Mouse (Mus musculus): ENCODE results near the gene Nav2.

DNA sequence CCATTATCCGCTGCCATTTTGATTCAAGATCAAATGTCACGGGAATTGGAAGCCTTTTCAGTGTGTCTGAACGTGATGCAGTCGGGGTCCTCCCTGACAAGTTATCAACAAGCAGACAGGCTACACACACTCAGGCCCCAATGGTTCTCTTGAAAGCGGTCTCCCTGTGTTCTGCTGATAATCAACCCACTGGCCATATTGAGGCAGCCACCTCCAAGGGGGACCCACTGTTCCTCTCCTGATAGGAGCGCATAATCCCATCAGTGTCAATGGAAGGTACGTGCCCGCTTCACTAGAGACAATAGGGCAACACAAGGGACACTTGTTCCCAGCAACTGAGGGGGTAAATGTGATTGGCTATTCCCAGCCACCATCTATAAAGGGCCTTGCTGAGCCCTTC is 195.9 kb downstream of the Nav2 start:
- TF ChIP-seq CTCF (conservative IDR thresholded peaks at IDR 0.05; ENCODE audit: low read length), result no peak
- no peak for TF ChIP-seq NANOG (IDR thresholded peaks at IDR 0.05; ENCODE audit: borderline replicate concordance, low read length)
- no peak for TF ChIP-seq POU5F1 (IDR thresholded peaks at IDR 0.05; ENCODE audit: borderline replicate concordance, low read length)

Data from E14TG2a.4 (cell line).